Mouse (Mus musculus): Measurements from ENCODE around the gene Tanc1.

The Tanc1 gene

DNA sequence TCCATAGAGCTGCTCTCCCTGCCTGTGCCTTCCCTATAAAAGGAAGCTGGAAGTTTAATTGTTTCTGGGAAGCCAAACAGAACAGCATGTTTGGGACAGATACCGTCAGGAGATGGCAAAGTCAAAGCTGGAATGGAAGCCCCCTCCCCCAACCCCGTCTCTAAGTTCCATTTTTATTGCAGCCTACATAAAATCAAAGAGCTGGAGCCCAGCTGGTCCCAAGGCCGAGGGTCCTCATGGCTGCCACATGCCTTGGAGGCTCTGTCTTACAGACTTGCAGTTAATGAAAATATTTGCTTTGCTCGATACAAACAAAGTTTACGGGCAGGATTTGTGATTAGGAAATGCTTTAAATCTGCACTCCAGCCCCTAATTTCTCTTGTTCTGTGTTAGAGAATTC lies 109.9 kb downstream of the Tanc1 start:
- H3K27me3 ChIP-seq (ENCODE audit: control insufficient read depth, insufficient read depth, low read length, poor library complexity, severe bottlenecking), result no peaks in the 10 kb centered on the region
- DNase-seq (ENCODE audit: low read depth, low spot score), result no peak
- H3K36me3 ChIP-seq (ENCODE audit: control insufficient read depth, insufficient read depth, low read length, poor library complexity, severe bottlenecking), result no peaks in the 10 kb centered on the region

DNA sequence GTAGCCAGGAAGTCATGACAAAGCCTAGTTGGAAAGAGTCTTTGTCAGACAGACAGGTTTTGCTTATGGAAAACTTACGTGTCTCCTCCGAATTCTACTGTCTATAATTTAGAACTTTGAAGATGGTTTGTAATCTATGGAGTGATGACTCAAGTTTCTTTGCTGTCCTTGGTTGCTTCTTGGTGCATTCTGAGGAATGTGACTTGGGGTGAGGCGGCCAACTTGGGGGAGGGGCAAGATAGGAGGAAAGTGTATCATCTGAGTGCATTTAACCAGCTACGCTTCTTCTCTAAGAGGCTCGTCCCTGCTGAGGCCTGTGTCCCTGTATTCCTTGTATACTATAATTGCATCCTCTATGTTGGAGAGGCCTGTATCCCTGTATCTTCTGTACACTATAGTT lies 111.5 kb downstream of the Tanc1 start:
- DNase-seq (ENCODE audit: low read depth, low spot score), result no peak
- no peaks in the 10 kb centered on the region for H3K27me3 ChIP-seq (ENCODE audit: control insufficient read depth, insufficient read depth, low read length, poor library complexity, severe bottlenecking)

DNA sequence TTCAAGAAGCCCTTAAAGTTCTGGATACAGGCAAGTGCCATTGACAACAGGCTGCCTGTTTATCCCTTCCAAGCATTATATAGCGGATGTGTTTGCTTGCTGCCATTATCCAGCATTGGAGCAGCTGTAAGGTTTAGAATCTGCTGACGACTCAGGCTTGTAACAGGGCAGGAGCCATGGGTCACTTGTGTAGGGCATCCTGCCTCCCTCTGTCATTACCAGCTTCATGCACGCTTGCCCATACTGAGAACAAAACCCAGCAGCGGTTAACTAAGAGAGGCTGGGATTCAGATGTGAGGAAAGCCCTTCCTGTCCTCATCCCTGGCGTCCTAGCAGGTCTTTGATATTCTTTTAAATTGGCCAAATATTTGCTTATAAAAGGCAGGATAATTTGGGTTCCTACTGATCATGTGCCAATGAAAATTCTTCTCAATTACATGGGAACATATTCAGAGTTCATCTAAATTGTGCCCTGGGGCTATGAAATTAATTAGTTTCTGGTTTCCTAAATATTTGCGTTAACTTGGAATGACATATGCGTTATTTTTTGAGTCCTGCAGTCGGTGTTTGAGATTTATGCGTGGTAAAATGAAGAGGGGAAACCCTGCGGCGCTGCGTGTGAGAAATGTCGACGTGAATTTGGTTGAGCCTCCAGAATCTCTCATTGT lies 113.8 kb downstream of the Tanc1 start:
- Histone ChIP-seq H3K36me3 (ENCODE audit: control insufficient read depth, insufficient read depth, low read length, poor library complexity, severe bottlenecking) (no peaks in the 10 kb centered on the region), H3K27me3 (ENCODE audit: control insufficient read depth, insufficient read depth, low read length, poor library complexity, severe bottlenecking) (no peaks in the 10 kb centered on the region)
- DNase-seq (ENCODE audit: low read depth, low spot score), result no peak

More for the DNA sequence above, 111.5 kb downstream of the Tanc1 start:
- no peaks in the 10 kb centered on the region for H3K36me3 ChIP-seq (ENCODE audit: control insufficient read depth, insufficient read depth, low read length, poor library complexity, severe bottlenecking)

DNA sequence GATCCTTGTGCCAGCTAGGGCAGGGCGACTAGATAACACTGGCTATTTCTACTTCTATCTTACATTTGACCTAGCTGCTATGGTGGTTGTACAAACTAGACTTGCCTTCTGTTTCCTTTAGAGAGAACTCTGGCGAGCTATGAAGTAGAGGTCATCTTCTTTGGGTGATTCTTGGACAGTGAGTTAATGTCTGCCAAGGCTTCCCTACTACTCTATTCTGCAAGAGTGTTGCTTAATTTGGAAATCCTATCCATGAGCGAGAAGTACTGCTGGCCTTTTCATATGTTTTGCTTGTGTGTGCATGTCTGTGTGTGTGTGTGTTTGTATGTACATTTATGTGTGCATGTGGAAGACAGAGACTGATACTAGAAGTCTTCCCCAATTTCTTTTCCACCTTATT lies 120.0 kb downstream of the Tanc1 start:
- no peaks in the 10 kb centered on the region for H3K27me3 ChIP-seq (ENCODE audit: control insufficient read depth, insufficient read depth, low read length, poor library complexity, severe bottlenecking)
- no peak for DNase-seq (ENCODE audit: low read depth, low spot score)
- no peaks in the 10 kb centered on the region for H3K36me3 ChIP-seq (ENCODE audit: control insufficient read depth, insufficient read depth, low read length, poor library complexity, severe bottlenecking)

DNA sequence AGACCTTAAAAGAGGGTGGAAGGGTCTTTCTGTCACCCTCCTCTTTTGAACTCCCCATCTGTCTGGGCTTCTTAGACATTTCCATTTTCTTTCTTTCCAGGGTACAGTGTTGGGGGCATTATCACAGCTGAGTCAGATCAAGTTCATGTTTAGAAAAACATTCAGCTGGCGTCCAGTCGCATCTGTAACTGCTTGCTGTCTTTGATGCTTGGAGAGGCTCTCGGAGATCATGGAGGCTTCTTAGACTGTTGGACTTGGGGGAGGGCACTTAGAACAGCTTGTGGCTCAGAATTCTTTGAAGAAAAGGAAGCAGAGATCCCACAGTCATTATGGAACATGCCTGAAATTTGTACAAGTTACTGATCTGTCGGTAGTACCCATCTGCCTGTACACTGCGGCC lies 121.6 kb downstream of the Tanc1 start:
- no peak for DNase-seq (ENCODE audit: low read depth, low spot score)
- Histone ChIP-seq H3K27me3 (ENCODE audit: control insufficient read depth, insufficient read depth, low read length, poor library complexity, severe bottlenecking) (no peaks in the 10 kb centered on the region), H3K36me3 (ENCODE audit: control insufficient read depth, insufficient read depth, low read length, poor library complexity, severe bottlenecking) (no peaks in the 10 kb centered on the region)

DNA sequence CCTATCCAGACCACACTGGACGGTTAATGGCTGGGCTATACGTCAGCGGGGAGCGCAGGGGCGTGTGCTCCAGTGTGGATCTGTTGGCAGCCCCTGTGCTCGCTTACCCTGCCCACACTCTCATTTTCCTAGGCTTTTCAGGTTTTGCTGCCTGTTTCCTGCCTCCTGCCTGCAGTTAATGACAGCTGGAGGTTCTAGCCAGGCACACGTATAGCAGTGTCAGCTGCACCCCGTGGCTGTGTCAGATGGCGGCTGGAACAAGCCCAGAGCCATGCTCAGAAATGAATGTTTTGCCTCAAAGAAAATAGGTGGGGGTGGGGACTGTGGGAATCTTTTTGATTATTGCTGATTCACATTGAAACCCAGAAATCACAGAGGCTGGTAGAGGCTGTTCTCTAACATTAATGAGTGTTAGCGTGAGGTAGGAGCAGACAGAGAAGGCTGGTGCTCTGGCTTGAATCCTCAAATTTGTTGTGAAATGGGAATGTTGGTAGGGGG lies 124.6 kb downstream of the Tanc1 start:
- Histone ChIP-seq H3K36me3 (ENCODE audit: control insufficient read depth, insufficient read depth, low read length, poor library complexity, severe bottlenecking) (no peaks in the 10 kb centered on the region), H3K27me3 (ENCODE audit: control insufficient read depth, insufficient read depth, low read length, poor library complexity, severe bottlenecking) (no peaks in the 10 kb centered on the region)
- no peak for DNase-seq (ENCODE audit: low read depth, low spot score)

DNA sequence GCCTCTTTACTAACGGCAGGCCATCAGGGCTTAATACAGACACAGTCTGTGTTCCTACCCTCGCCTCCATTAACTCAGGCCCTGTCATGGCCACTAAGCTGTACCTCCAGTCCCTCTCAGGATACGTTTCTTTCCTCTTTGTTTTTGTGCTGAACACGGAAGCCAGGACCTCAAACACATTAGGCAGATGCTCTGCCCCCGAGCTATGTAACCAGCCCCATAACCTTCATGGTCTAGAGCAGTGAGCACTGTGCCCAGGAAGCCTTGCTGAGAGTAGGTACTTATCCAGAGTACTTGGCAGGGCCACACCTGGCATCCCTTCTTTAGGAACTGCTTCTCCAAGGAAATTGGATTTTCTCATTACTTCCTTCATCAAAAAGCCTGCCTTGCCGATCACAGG lies 125.5 kb downstream of the Tanc1 start:
- no peaks in the 10 kb centered on the region for H3K27me3 ChIP-seq (ENCODE audit: control insufficient read depth, insufficient read depth, low read length, poor library complexity, severe bottlenecking)
- no peak for DNase-seq (ENCODE audit: low read depth, low spot score)
- no peaks in the 10 kb centered on the region for H3K36me3 ChIP-seq (ENCODE audit: control insufficient read depth, insufficient read depth, low read length, poor library complexity, severe bottlenecking)

DNA sequence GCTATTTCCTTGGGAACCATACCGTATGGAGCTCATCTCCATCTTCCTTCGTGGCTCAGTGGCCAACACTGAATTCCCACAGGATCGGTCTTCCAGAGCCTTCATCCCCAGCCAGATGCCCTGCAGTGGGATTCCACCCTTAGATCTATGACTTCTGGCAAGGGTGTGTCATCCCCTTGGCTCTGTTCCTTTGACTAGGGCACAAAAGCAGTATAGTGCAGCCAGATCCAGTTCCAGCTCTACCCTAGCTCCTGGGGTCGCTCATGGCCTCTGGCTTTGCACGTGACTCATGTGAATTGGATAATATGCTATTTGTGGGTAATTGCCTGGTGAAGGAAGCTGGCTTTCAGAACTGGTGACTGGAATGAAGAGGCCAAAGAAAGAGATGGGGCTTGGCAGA lies 126.5 kb downstream of the Tanc1 start:
- DNase-seq (ENCODE audit: low read depth, low spot score), result no peak
- H3K36me3 ChIP-seq (ENCODE audit: control insufficient read depth, insufficient read depth, low read length, poor library complexity, severe bottlenecking), result no peaks in the 10 kb centered on the region
- no peaks in the 10 kb centered on the region for H3K27me3 ChIP-seq (ENCODE audit: control insufficient read depth, insufficient read depth, low read length, poor library complexity, severe bottlenecking)

DNA sequence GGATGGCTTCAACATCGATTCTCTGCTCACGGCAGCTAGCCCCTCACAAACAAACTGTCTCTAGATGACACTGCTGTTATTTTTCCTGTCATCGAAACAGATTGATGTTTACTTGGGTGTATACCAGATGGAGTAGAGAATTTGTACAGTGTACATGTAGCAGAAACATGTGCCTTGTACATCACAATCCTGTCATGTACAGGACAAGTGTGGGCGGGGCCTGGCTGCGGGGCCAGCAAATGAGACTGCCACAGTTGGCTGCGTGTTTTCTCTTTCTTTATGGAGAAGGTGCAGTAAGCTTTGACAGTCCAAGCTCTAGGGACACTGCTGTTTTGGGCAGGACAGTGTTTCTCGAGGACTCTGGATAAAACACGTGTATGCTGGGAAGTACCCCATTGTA lies 127.2 kb downstream of the Tanc1 start:
- DNase-seq (ENCODE audit: low read depth, low spot score), result no peak
- no peaks in the 10 kb centered on the region for H3K36me3 ChIP-seq (ENCODE audit: control insufficient read depth, insufficient read depth, low read length, poor library complexity, severe bottlenecking)
- H3K27me3 ChIP-seq (ENCODE audit: control insufficient read depth, insufficient read depth, low read length, poor library complexity, severe bottlenecking), result no peaks in the 10 kb centered on the region

DNA sequence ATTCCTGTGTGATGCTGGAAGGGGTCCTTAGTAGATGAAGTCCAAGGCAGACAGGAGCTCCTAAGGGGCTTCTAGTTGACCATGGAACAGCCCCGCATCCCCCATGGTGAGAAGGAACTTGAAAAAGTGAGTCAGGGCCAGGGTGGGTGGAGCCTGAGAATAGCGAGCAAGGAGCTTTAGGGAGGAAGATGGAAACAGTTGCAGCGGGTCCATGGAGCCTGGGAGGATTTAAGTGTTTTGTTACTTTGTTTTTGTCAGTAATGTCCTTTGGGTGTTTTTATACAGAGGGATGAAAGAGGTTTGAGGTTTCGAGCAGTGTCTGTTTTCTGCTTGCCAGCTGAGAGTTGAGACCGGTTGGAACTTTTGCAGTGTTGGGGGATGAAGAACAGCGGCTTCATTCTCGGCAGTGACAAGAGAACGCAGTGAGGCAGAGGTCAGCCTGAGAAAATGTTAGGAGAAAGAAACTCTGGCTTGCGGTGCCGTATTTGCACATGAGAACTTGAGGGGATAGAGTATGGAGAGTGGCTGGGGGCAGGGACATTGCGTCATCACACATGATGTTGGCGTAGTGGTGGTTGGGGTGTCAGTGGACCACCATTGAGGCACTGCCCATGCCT lies 130.8 kb downstream of the Tanc1 start:
- no peak for DNase-seq (ENCODE audit: low read depth, low spot score)
- no peaks in the 10 kb centered on the region for H3K36me3 ChIP-seq (ENCODE audit: control insufficient read depth, insufficient read depth, low read length, poor library complexity, severe bottlenecking)

DNA sequence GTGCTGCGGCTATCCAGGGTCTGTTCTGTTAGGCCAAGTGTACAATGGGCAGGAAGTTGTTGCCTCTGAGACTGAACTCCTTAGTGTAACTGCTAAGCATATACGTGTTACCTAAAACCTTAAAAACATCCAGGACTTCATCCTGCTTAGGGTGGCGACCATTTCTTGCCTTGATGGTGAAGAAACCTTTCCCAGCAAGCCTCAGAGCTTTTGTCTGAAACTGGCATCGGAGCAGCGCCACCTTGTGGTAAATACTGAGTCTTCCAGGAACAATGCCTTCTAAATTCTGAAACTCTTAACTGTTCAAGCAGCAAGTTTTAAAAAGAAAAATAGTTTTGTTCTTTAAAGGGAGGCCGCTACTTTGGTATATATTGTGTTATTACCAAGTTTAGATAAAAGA lies 133.6 kb downstream of the Tanc1 start:
- Histone ChIP-seq H3K27me3 (ENCODE audit: control insufficient read depth, insufficient read depth, low read length, poor library complexity, severe bottlenecking) (no peaks in the 10 kb centered on the region), H3K36me3 (ENCODE audit: control insufficient read depth, insufficient read depth, low read length, poor library complexity, severe bottlenecking) (no peaks in the 10 kb centered on the region)
- DNase-seq (ENCODE audit: low read depth, low spot score), result peak; percentile 60

More for the DNA sequence above, 130.8 kb downstream of the Tanc1 start:
- H3K27me3 ChIP-seq (ENCODE audit: control insufficient read depth, insufficient read depth, low read length, poor library complexity, severe bottlenecking), result no peaks in the 10 kb centered on the region

DNA sequence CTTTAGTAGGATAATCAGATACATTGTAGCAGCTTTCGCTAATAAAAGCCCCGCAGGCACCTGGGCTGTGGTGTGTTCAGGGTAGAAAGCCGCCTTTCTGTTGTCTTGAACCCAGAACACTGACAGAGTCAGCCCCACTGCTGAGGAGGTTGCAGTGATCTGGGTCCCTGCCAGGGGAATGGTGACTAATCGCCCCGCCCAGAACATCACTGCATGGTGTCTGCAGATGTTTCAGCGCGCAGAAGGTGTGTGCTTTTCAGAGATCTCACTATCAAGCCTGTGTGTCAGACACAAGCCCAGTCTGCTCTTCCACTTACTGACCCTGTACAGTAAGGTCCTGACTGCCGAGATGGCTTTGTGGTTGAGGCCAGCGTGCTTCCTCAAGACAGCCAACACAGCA lies 134.2 kb downstream of the Tanc1 start:
- Histone ChIP-seq H3K27me3 (ENCODE audit: control insufficient read depth, insufficient read depth, low read length, poor library complexity, severe bottlenecking) (no peaks in the 10 kb centered on the region), H3K36me3 (ENCODE audit: control insufficient read depth, insufficient read depth, low read length, poor library complexity, severe bottlenecking) (no peaks in the 10 kb centered on the region)
- DNase-seq (ENCODE audit: low read depth, low spot score), result no peak

DNA sequence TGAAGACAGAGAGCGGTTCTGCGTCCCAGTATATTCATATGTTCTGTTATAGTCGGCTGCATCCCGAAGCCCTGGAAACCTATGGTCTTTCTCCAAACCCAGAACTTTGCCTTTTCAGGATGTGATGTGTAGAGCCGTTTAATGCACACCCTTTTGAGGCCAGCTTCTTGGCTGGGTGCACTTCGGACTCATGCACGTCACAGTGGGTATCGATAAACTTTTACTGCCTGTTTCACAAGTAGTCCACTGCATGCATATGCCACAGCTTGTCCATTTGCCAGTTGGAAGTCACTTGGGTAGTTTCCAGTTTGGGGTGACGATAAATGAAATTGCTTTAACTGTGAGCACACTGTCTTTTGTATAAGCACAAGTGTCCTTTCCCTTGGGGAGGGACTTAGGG lies 135.9 kb downstream of the Tanc1 start:
- H3K27me3 ChIP-seq (ENCODE audit: control insufficient read depth, insufficient read depth, low read length, poor library complexity, severe bottlenecking), result no peaks in the 10 kb centered on the region
- H3K36me3 ChIP-seq (ENCODE audit: control insufficient read depth, insufficient read depth, low read length, poor library complexity, severe bottlenecking), result no peaks in the 10 kb centered on the region
- no peak for DNase-seq (ENCODE audit: low read depth, low spot score)

DNA sequence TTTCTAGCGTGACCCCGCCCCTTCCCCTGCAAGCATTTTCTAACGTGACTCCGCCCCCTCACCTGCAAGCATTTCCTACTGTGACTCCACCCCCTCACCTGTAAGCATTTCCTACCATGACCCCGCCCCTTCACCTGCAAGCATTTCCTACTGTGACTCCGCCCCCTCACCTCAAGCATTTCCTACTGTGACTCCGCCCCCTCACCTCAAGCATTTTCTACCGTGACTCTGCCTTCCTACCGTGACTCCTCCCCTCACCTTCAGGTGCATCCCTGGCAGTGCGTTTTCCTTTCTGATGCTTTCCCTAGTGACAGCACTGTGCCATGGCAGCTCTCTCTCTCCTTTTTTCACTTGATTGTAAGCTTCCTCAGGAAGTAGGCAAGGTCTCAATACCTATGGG lies 137.5 kb downstream of the Tanc1 start:
- Histone ChIP-seq H3K27me3 (ENCODE audit: control insufficient read depth, insufficient read depth, low read length, poor library complexity, severe bottlenecking) (no peaks in the 10 kb centered on the region), H3K36me3 (ENCODE audit: control insufficient read depth, insufficient read depth, low read length, poor library complexity, severe bottlenecking) (no peaks in the 10 kb centered on the region)
- peak; percentile 6 for DNase-seq (ENCODE audit: low read depth, low spot score)

DNA sequence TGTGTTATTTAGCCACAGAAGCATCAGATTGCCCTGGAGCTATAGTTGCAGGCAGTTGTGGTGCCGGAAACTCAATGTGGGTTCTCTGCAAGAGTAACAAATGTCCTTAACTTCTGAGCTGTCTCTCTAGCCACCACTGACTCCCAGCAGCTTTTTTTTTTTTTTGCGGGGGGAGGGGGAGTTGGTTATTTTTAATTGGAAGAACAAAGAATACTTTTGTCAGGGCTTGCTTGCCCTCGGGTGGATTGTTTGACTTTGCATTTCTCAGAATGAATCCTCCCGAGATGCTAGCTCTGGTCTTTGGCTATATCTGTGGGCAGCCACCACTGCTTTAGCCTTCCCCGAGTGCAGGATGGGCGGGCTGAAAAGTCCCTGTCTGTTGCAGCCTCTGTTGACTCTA lies 139.3 kb downstream of the Tanc1 start:
- Histone ChIP-seq H3K27me3 (ENCODE audit: control insufficient read depth, insufficient read depth, low read length, poor library complexity, severe bottlenecking) (no peaks in the 10 kb centered on the region), H3K36me3 (ENCODE audit: control insufficient read depth, insufficient read depth, low read length, poor library complexity, severe bottlenecking) (no peaks in the 10 kb centered on the region)
- no peak for DNase-seq (ENCODE audit: low read depth, low spot score)

DNA sequence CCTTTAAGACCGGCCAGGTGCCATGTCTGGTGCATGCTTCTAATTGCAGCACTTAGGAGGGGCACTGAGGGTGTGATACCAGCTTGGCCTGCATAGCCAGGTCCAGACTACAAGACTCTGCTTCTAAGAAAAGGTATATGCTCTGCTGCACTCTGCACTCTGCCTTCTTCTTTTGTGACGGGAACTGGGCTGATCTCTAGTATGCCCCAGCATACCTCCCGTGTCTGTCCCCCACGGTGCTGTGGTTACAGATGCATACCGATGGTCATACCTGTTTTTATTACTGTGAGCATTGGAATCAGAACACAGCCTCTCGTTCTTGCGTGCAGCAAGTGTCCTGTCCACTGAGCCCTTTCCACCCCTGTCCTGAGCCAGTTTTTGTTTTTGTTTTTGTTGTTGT lies 140.3 kb downstream of the Tanc1 start:
- H3K27me3 ChIP-seq (ENCODE audit: control insufficient read depth, insufficient read depth, low read length, poor library complexity, severe bottlenecking), result no peaks in the 10 kb centered on the region
- H3K36me3 ChIP-seq (ENCODE audit: control insufficient read depth, insufficient read depth, low read length, poor library complexity, severe bottlenecking), result no peaks in the 10 kb centered on the region
- DNase-seq (ENCODE audit: low read depth, low spot score), result no peak
